Mouse (Mus musculus) midbrain, embryonic 14.5 days (tissue): ENCODE data around the gene Atrn. TPM values are rescaled to one million over a fixed set of nuclear protein-coding genes. Genes with fewer than 3 reads are reported as not detected.
"Not testable (repeated sequence)": the region's sequence is repeated elsewhere in the genome, so short reads cannot be mapped to it uniquely, and the experiment has no call there.

Experiments used
- ATAC-seq: fragments of 200-750 bp; cut with Nextera tagmentation; 2 replicates; pipeline ENCODE4 v1.8.0; 2017; ENCODE audit warnings: moderate number of reproducible peaks, moderate library complexity; ENCODE audit not compliant: low FRiP score, low TSS enrichment
- DNase-seq: peaks from one replicate; pipeline ENCODE4 v3.0.0-alpha.2; 2015
- H3K27ac ChIP-seq: fragments of 300-500 bp; sonication (generic); replicated peaks from 2 replicates; pipeline ENCODE4 v1.5.1; 2014; ENCODE audit warnings: mild to moderate bottlenecking, low read depth, low read length, moderate library complexity
- H3K27me3 ChIP-seq: fragments of 300-500 bp; sonication (generic); 2 replicates; pipeline ENCODE4 v1.6.1; 2014; ENCODE audit warnings: low read length, control low read depth, mixed read lengths; ENCODE audit not compliant: control insufficient read depth, insufficient read depth
- H3K36me3 ChIP-seq: fragments of 300-500 bp; sonication (generic); 2 replicates; pipeline ENCODE4 v1.6.1; 2014; ENCODE audit warnings: low read length, control low read depth; ENCODE audit not compliant: control insufficient read depth, insufficient read depth
- H3K4me1 ChIP-seq: fragments of 300-500 bp; sonication (generic); 2 replicates; pipeline ENCODE4 v1.6.1; 2014; ENCODE audit warnings: mild to moderate bottlenecking, antibody characterized with exemption, low read length, control low read depth; ENCODE audit not compliant: control insufficient read depth, insufficient read depth
- H3K4me2 ChIP-seq: fragments of 300-500 bp; sonication (generic); 2 replicates; pipeline ENCODE4 v1.6.1; 2014; ENCODE audit warnings: mild to moderate bottlenecking, low read length, moderate library complexity
- H3K4me3 ChIP-seq: fragments of 300-500 bp; sonication (generic); replicated peaks from 2 replicates; pipeline ENCODE4 v1.5.1; 2014; ENCODE audit warnings: low read depth, low read length
- H3K9ac ChIP-seq: fragments of 300-500 bp; sonication (generic); replicated peaks from 2 replicates; pipeline ENCODE4 v1.6.1; 2014; ENCODE audit warnings: mild to moderate bottlenecking, low read length, moderate library complexity
- H3K9me3 ChIP-seq: fragments of 300-500 bp; sonication (generic); 2 replicates; pipeline ENCODE4 v1.6.1; 2016; ENCODE audit warnings: low read length, control low read depth, mixed read lengths; ENCODE audit not compliant: control insufficient read depth
- WGBS: fragments of 180-500 bp; shearing (Covaris S2); extraction: QIAGEN DNeasy Blood & Tissue Kit; methylation state at CpG from one replicate; pipeline ENCODE4 v1.1.7; 2014; 5-methylcytosine and 5-hydroxymethylcytosine counted together
- polyA plus RNA-seq: library from polyadenylated mRNA; unstranded; fragments of >200 nt; fragmentation: Nextera tagmentation; extraction: Ambion mirVana; gene quantifications from 2 replicates; pipeline ENCODE4 v1.2.1, GENCODE M21; 2014

Gene Atrn
- polyA plus RNA-seq, 1 experiment from 2014 or later: 22.5 TPM

GRCm38 (mm10) chr2:131029065-131029935, 123.0 kb downstream of the Atrn start:
- H3K36me3 ChIP-seq: peaks cover 31% of the 10 kb centered on the region
- DNase-seq: no peak
- no peak overlapping the region for H3K4me2 ChIP-seq
- no peak overlapping the region for H3K4me3 ChIP-seq
- H3K4me1 ChIP-seq: no peaks in the 10 kb centered on the region
- H3K9me3 ChIP-seq: no peaks in the 10 kb centered on the region
- H3K9ac ChIP-seq: no peak overlapping the region
- H3K27ac ChIP-seq: no peak overlapping the region
- H3K27me3 ChIP-seq: no peaks in the 10 kb centered on the region
- 84% methylated on average over 9 of the region's 9 CpGs for WGBS
- ATAC-seq: no peak

DNA sequence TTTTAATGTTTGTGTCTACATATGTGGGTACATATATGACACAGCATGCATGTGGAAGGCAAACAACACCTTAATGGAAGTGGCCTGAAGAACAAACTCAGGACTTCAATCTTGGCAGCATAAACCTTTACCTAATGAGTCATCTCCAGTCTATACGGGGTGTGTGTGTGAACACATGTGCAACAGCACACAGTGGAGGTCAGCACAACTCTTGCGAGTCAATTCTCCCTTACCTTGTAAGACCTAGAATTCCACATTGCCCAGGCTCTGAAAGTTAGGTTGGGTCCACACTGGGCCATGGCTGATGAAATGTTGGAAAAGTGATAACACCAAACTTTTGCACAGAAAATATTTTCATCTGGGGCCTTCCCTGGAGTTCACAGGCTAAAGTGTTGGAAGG, 124.3 kb downstream of the Atrn start:
- no peaks in the 10 kb centered on the region for H3K4me1 ChIP-seq
- H3K27ac ChIP-seq: no peak overlapping the region
- H3K27me3 ChIP-seq: no peaks in the 10 kb centered on the region
- WGBS: 98% methylated on average over 2 of the region's 2 CpGs
- H3K36me3 ChIP-seq: peaks cover 22% of the 10 kb centered on the region
- H3K9ac ChIP-seq: no peak overlapping the region
- no peak overlapping the region for H3K4me2 ChIP-seq
- DNase-seq (no peak), ATAC-seq (no peak)
- H3K4me3 ChIP-seq: no peak overlapping the region
- no peaks in the 10 kb centered on the region for H3K9me3 ChIP-seq

DNA sequence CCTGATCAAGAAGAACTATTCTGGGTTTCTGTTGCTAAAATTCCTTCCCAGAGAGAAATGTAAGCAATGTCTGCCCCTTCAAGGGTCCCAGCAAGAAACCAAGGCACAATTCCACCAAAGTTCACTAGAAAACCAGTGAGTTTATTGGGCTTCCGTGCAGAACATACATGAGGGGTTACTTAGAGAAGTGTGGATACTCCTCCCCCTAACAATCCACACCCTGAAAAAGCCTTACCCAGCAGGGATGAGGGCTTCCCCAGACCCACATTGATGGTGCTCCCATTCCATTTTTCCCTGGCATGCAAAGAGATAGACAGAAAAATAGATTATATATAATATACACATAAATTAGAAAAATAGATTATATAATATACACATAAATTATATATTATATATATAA, 124.7 kb downstream of the Atrn start:
- 87% methylated on average over 1 of the region's 1 CpGs for WGBS
- H3K9me3 ChIP-seq: no peaks in the 10 kb centered on the region
- no peak for DNase-seq
- no peak for ATAC-seq
- no peak overlapping the region for H3K9ac ChIP-seq
- H3K27me3 ChIP-seq: no peaks in the 10 kb centered on the region
- H3K4me3 ChIP-seq: no peak overlapping the region
- H3K27ac ChIP-seq: no peak overlapping the region
- no peak overlapping the region for H3K4me2 ChIP-seq
- peaks cover 17% of the 10 kb centered on the region for H3K36me3 ChIP-seq
- H3K4me1 ChIP-seq: no peaks in the 10 kb centered on the region

DNA sequence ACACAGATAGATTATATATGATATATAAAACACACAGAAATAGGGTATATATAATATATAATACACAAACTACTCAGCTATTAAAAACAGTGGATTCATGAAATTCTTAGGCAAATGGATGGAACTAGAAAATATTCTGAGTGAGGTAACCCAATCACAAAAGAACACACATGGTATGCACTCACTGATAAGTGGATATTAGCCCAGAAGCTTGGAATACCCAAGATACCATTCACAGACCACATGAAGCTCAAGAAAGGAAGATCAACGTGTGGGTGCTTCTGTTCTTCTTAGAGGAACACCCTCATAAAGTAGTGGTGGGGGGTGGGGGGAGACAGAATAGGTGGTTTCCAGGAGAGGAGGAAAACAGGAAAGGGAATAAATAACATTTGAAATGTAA, 125.1 kb downstream of the Atrn start:
- ATAC-seq, H3K4me1 ChIP-seq, H3K27ac ChIP-seq, H3K9ac ChIP-seq, H3K4me3 ChIP-seq, H3K27me3 ChIP-seq, H3K4me2 ChIP-seq, H3K9me3 ChIP-seq, DNase-seq: not testable (repeated sequence)
- peaks cover 13% of the 10 kb centered on the region for H3K36me3 ChIP-seq
- 70% methylated on average over 1 of the region's 1 CpGs for WGBS

DNA sequence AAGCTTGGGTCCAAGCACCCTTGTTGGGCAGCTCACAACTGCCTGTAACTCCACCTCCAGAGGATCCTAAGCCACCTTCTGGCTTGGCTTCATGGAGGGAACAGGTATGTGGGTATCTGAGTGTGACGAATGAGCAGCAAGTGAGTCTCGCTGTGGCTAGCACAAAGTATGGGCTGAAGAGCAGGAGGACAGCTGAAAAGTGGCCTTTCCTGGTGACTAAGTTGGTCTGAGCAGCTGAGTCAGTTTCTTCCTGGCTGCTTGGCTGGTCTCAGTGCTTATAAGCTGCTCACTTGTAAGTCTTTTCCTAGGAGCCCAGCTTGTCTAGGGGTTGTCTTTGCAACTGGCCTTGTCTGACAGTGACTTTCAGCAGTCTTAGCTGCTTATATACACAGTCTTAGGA, 130.0 kb downstream of the Atrn start:
- peaks cover 17% of the 10 kb centered on the region for H3K27me3 ChIP-seq
- H3K9ac ChIP-seq: no peak overlapping the region
- 95% methylated on average over 2 of the region's 2 CpGs for WGBS

DNA sequence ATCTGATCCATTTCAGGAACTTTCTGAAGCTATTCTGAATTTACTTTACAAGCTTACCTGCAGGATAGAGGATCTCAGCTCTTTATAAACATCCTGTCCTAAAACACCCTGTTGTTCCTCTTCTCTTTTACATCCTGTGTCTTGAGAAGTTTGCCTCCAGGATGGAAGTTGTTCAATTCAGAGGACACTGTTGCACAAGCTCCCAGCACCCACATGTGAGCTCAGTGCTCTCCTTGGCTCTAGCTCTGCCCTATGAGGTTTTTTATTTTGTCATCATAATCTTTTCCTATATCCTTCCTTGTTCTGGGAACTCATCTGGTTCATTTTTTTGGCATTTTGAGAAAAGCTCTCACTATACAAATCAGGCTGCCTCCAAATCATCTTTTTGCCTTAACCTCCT, 130.5 kb downstream of the Atrn start:
- Histone ChIP-seq H3K9me3 (no peaks in the 10 kb centered on the region), H3K27ac (no peak overlapping the region), H3K4me3 (no peak overlapping the region), H3K4me2 (no peak overlapping the region), H3K27me3 (peaks cover 22% of the 10 kb centered on the region), H3K36me3 (no peaks in the 10 kb centered on the region), H3K4me1 (no peaks in the 10 kb centered on the region), H3K9ac (no peak overlapping the region)
- ATAC-seq (no peak), DNase-seq (no peak)

More for the DNA sequence above, 130.0 kb downstream of the Atrn start:
- DNase-seq (no peak), ATAC-seq (no peak)
- Histone ChIP-seq H3K4me1 (no peaks in the 10 kb centered on the region), H3K27ac (no peak overlapping the region), H3K4me2 (no peak overlapping the region), H3K9me3 (no peaks in the 10 kb centered on the region), H3K4me3 (no peak overlapping the region), H3K36me3 (no peaks in the 10 kb centered on the region)

- H3K4me3 ChIP-seq: no peak overlapping the region
- no peaks in the 10 kb centered on the region for H3K36me3 ChIP-seq
- H3K9me3 ChIP-seq: no peaks in the 10 kb centered on the region
- 70% methylated on average over 17 of the region's 17 CpGs for WGBS
- no peak overlapping the region for H3K4me2 ChIP-seq
- H3K9ac ChIP-seq: no peak overlapping the region
- no peaks in the 10 kb centered on the region for H3K4me1 ChIP-seq
- DNase-seq (no peak), ATAC-seq (no peak)
- H3K27me3 ChIP-seq: peaks cover 28% of the 10 kb centered on the region
- H3K27ac ChIP-seq: no peak overlapping the region
Measured at GRCm38 (mm10) chr2:131037226-131037990, 131.1 kb downstream of the Atrn start.

DNA sequence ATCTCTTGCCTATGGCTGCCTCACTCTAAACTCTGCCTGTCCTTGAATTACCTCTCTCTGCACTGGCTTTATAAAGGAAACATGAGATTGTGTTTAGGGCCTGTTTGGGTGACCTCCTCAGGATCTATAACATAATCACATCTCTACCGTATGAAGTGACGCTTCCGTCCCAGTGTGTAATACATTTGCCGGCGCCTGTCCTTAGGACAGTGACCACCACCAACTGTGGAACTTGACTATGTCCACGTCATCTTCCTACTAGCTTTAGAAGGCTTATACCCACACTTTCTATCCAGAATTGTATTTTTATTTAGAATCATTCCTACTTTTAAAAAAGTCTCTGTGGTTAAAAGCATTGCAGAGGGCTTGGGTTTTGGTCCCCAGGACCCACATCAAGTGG, 131.9 kb downstream of the Atrn start:
- Histone ChIP-seq H3K9me3 (no peaks in the 10 kb centered on the region), H3K27me3 (peaks cover 33% of the 10 kb centered on the region), H3K4me2 (no peak overlapping the region), H3K4me1 (no peaks in the 10 kb centered on the region), H3K27ac (no peak overlapping the region), H3K36me3 (no peaks in the 10 kb centered on the region), H3K9ac (no peak overlapping the region), H3K4me3 (no peak overlapping the region)
- ATAC-seq (no peak), DNase-seq (no peak)
- 88% methylated on average over 6 of the region's 6 CpGs for WGBS

- Histone ChIP-seq H3K9ac (no peak overlapping the region), H3K4me3 (no peak overlapping the region), H3K9me3 (no peaks in the 10 kb centered on the region), H3K4me2 (no peak overlapping the region), H3K36me3 (no peaks in the 10 kb centered on the region), H3K27me3 (peaks cover 33% of the 10 kb centered on the region), H3K4me1 (no peaks in the 10 kb centered on the region), H3K27ac (no peak overlapping the region)
- DNase-seq (no peak), ATAC-seq (no peak)
- WGBS: 78% methylated on average over 5 of the region's 5 CpGs
Measured at GRCm38 (mm10) chr2:131038675-131039074, 132.4 kb downstream of the Atrn start.
